Mouse (Mus musculus): ENCODE data around the gene Magt1. TPM values are rescaled to one million over a fixed set of nuclear protein-coding genes. Genes with fewer than 3 reads are reported as not detected.
"Not testable (repeated sequence)": the region's sequence is repeated elsewhere in the genome, so short reads cannot be mapped to it uniquely, and the experiment has no call there.

Gene Magt1
- polyA plus RNA-seq, 1 experiment from 2014 or later: 57.7 TPM

- no peaks in the 10 kb centered on the region for H3K4me1 ChIP-seq (ENCODE audit: control insufficient read depth, insufficient read depth, low read length)
- DNase-seq (ENCODE audit: low spot score): no peak
- H3K4me2 ChIP-seq (ENCODE audit: low read depth, low read length): no peak overlapping the region
- H3K9me3 ChIP-seq (ENCODE audit: control insufficient read depth, low read length): no peaks in the 10 kb centered on the region
- no peaks in the 10 kb centered on the region for H3K27me3 ChIP-seq (replicated peaks; ENCODE audit: control insufficient read depth, insufficient read depth, low read length)
- no peak overlapping the region for H3K9ac ChIP-seq (ENCODE audit: low read depth, low read length)
- no peaks in the 10 kb centered on the region for H3K36me3 ChIP-seq (ENCODE audit: control insufficient read depth, insufficient read depth, low read length)
- ATAC-seq (ENCODE audit: low read depth): no peak
- WGBS: 72% methylated on average over 5 of the region's 5 CpGs
- no peak overlapping the region for H3K27ac ChIP-seq (replicated peaks; ENCODE audit: low read depth, low read length)
- no peak overlapping the region for H3K4me3 ChIP-seq (ENCODE audit: low read depth, low read length)
Observed at GRCm38 (mm10) chrX:106030176-106030575, 18.5 kb upstream of the Magt1 start.

- DNase-seq (ENCODE audit: low spot score): no peak
- peak overlapping the region; percentile 51 for H3K4me3 ChIP-seq (ENCODE audit: low read depth, low read length)
- no peaks in the 10 kb centered on the region for H3K27me3 ChIP-seq (replicated peaks; ENCODE audit: control insufficient read depth, insufficient read depth, low read length)
- H3K4me2 ChIP-seq (ENCODE audit: low read depth, low read length): peak overlapping the region; percentile 48
- no peaks in the 10 kb centered on the region for H3K9me3 ChIP-seq (ENCODE audit: control insufficient read depth, low read length)
- peak overlapping the region; percentile 71 for H3K27ac ChIP-seq (replicated peaks; ENCODE audit: low read depth, low read length)
- no peaks in the 10 kb centered on the region for H3K36me3 ChIP-seq (ENCODE audit: control insufficient read depth, insufficient read depth, low read length)
- peak overlapping the region; percentile 70 for H3K9ac ChIP-seq (ENCODE audit: low read depth, low read length)
- 25% methylated on average over 8 of the region's 8 CpGs for whole genome bisulfite sequencing
- no peaks in the 10 kb centered on the region for H3K4me1 ChIP-seq (ENCODE audit: control insufficient read depth, insufficient read depth, low read length)
- peak; percentile 35 for ATAC-seq (ENCODE audit: low read depth)
Observed at GRCm38 (mm10) chrX:106027343-106027674, 15.6 kb upstream of the Magt1 start.

GRCm38 (mm10) chrX:106026418-106027342, 15.0 kb upstream of the Magt1 start, which contains the start of gene Atp7a:
Gene Atp7a (plus strand): TSS chrX:106027276.
- DNase-seq (ENCODE audit: low spot score): peak; percentile 96
- H3K36me3 ChIP-seq (ENCODE audit: control insufficient read depth, insufficient read depth, low read length): peaks cover 6% of the 10 kb centered on the region; the same call in 1 of the 2 replicates
- peak within 1 kb of the TSS; percentile 71 for H3K27ac ChIP-seq (replicated peaks; ENCODE audit: low read depth, low read length)

GRCm38 (mm10) chrX:106017516-106017915, 5.8 kb upstream of the Magt1 start:
- Histone ChIP-seq H3K4me2 (ENCODE audit: low read depth, low read length) (no peak overlapping the region), H3K36me3 (ENCODE audit: control insufficient read depth, insufficient read depth, low read length) (peaks cover 24% of the 10 kb centered on the region; the same call in 1 of the 2 replicates), H3K4me1 (ENCODE audit: control insufficient read depth, insufficient read depth, low read length) (no peaks in the 10 kb centered on the region), H3K27me3 (replicated peaks; ENCODE audit: control insufficient read depth, insufficient read depth, low read length) (no peaks in the 10 kb centered on the region), H3K27ac (replicated peaks; ENCODE audit: low read depth, low read length) (no peak overlapping the region), H3K4me3 (ENCODE audit: low read depth, low read length) (no peak overlapping the region), H3K9me3 (ENCODE audit: control insufficient read depth, low read length) (no peaks in the 10 kb centered on the region), H3K9ac (ENCODE audit: low read depth, low read length) (no peak overlapping the region)
- ATAC-seq (ENCODE audit: low read depth) (no peak), DNase-seq (ENCODE audit: low spot score) (no peak)
- 91% methylated on average over 4 of the region's 4 CpGs for WGBS

More at GRCm38 (mm10) chrX:106026418-106027342, 15.0 kb upstream of the Magt1 start, which contains the start of gene Atp7a:
- no peaks in the 10 kb centered on the region for H3K9me3 ChIP-seq (ENCODE audit: control insufficient read depth, low read length)
- H3K27me3 ChIP-seq (replicated peaks; ENCODE audit: control insufficient read depth, insufficient read depth, low read length): no peaks in the 10 kb centered on the region
- peak within 1 kb of the TSS; percentile 48 for H3K4me2 ChIP-seq (ENCODE audit: low read depth, low read length)
- H3K9ac ChIP-seq (ENCODE audit: low read depth, low read length): peak within 1 kb of the TSS; percentile 70
- H3K4me3 ChIP-seq (ENCODE audit: low read depth, low read length): peak within 1 kb of the TSS; percentile 51
- WGBS: 19% methylated on average over 22 of the region's 36 CpGs
- ATAC-seq (ENCODE audit: low read depth): peak; percentile 97
- H3K4me1 ChIP-seq (ENCODE audit: control insufficient read depth, insufficient read depth, low read length): no peaks in the 10 kb centered on the region

- peaks cover 22% of the 10 kb centered on the region; the same call in 1 of the 2 replicates for H3K36me3 ChIP-seq (ENCODE audit: control insufficient read depth, insufficient read depth, low read length)
- H3K27ac ChIP-seq (replicated peaks; ENCODE audit: low read depth, low read length): no peak overlapping the region
- H3K4me3 ChIP-seq (ENCODE audit: low read depth, low read length): no peak overlapping the region
- H3K4me1 ChIP-seq (ENCODE audit: control insufficient read depth, insufficient read depth, low read length): no peaks in the 10 kb centered on the region
- ATAC-seq (ENCODE audit: low read depth): no peak
- 82% methylated on average over 3 of the region's 3 CpGs for WGBS
- H3K4me2 ChIP-seq (ENCODE audit: low read depth, low read length): peak overlapping the region; percentile 50
- no peak overlapping the region for H3K9ac ChIP-seq (ENCODE audit: low read depth, low read length)
- no peak for DNase-seq (ENCODE audit: low spot score)
- H3K27me3 ChIP-seq (replicated peaks; ENCODE audit: control insufficient read depth, insufficient read depth, low read length): no peaks in the 10 kb centered on the region
- H3K9me3 ChIP-seq (ENCODE audit: control insufficient read depth, low read length): no peaks in the 10 kb centered on the region
Observed at GRCm38 (mm10) chrX:106017102-106017501, 5.4 kb upstream of the Magt1 start.

GRCm38 (mm10) chrX:106015571-106016322, 4.0 kb upstream of the Magt1 start, which contains the start of gene Cox7b:
Gene Cox7b (plus strand): TSS chrX:106015700.
- H3K9ac ChIP-seq (ENCODE audit: low read depth, low read length): peak within 1 kb of the TSS; percentile 72
- H3K4me1 ChIP-seq (ENCODE audit: control insufficient read depth, insufficient read depth, low read length): no peaks in the 10 kb centered on the region
- DNase-seq (ENCODE audit: low spot score) (peak; percentile 96), ATAC-seq (ENCODE audit: low read depth) (peak; percentile 42; the same call in 1 of the 2 replicates)
- no peaks in the 10 kb centered on the region for H3K9me3 ChIP-seq (ENCODE audit: control insufficient read depth, low read length)
- H3K27me3 ChIP-seq (replicated peaks; ENCODE audit: control insufficient read depth, insufficient read depth, low read length): no peaks in the 10 kb centered on the region
- 21% methylated on average over 26 of the region's 26 CpGs for WGBS
- H3K36me3 ChIP-seq (ENCODE audit: control insufficient read depth, insufficient read depth, low read length): 0 out of 2 replicates have a peak, but pooled peaks cover 12% of the 10 kb centered on the region
- H3K4me2 ChIP-seq (ENCODE audit: low read depth, low read length): peak within 1 kb of the TSS; percentile 50
- H3K27ac ChIP-seq (replicated peaks; ENCODE audit: low read depth, low read length): peak within 1 kb of the TSS; percentile 86
- H3K4me3 ChIP-seq (ENCODE audit: low read depth, low read length): peak within 1 kb of the TSS; percentile 55

GRCm38 (mm10) chrX:106014741-106015377, 3.2 kb upstream of the Magt1 start:
- not testable (repeated sequence) for ATAC-seq (ENCODE audit: low read depth); H3K4me3 ChIP-seq (ENCODE audit: low read depth, low read length); H3K27ac ChIP-seq (replicated peaks; ENCODE audit: low read depth, low read length); H3K9me3 ChIP-seq (ENCODE audit: control insufficient read depth, low read length); H3K4me1 ChIP-seq (ENCODE audit: control insufficient read depth, insufficient read depth, low read length); H3K27me3 ChIP-seq (replicated peaks; ENCODE audit: control insufficient read depth, insufficient read depth, low read length); DNase-seq (ENCODE audit: low spot score); H3K9ac ChIP-seq (ENCODE audit: low read depth, low read length)
- Histone ChIP-seq H3K4me2 (ENCODE audit: low read depth, low read length) (peak overlapping the region; percentile 29; the same call in 1 of the 2 replicates), H3K36me3 (ENCODE audit: control insufficient read depth, insufficient read depth, low read length) (0 out of 2 replicates have a peak, but pooled peaks cover 12% of the 10 kb centered on the region)
- WGBS: 55% methylated on average over 2 of the region's 2 CpGs

GRCm38 (mm10) chrX:106013217-106013616, 1.5 kb upstream of the Magt1 start:
- H3K36me3 ChIP-seq (ENCODE audit: control insufficient read depth, insufficient read depth, low read length): no peaks in the 10 kb centered on the region
- no peak overlapping the region for H3K4me2 ChIP-seq (ENCODE audit: low read depth, low read length)
- ATAC-seq (ENCODE audit: low read depth) (no peak), DNase-seq (ENCODE audit: low spot score) (peak; percentile 63)
- no peaks in the 10 kb centered on the region for H3K4me1 ChIP-seq (ENCODE audit: control insufficient read depth, insufficient read depth, low read length)
- no peak overlapping the region for H3K27ac ChIP-seq (replicated peaks; ENCODE audit: low read depth, low read length)
- no peaks in the 10 kb centered on the region for H3K27me3 ChIP-seq (replicated peaks; ENCODE audit: control insufficient read depth, insufficient read depth, low read length)
- WGBS: 18% methylated on average over 2 of the region's 2 CpGs
- no peak overlapping the region for H3K4me3 ChIP-seq (ENCODE audit: low read depth, low read length)
- H3K9ac ChIP-seq (ENCODE audit: low read depth, low read length): no peak overlapping the region
- no peaks in the 10 kb centered on the region for H3K9me3 ChIP-seq (ENCODE audit: control insufficient read depth, low read length)
